Mouse (Mus musculus): Measurements from ENCODE around the gene Gm27179.
"Not testable (repeated sequence)": the region's sequence is repeated elsewhere in the genome, so short reads cannot be mapped to it uniquely, and the experiment has no call there.

Gene Gm27179

GRCm38 (mm10) chr14:69473941-69474646 is 38.3 kb downstream of the Gm27179 start:
- in situ Hi-C loops (cut with MboI, MseI): loop anchor here (5.0 kb wide), 1 partner anchor 218 kb away; no protein-coding TSS in a partner anchor

GRCm38 (mm10) chr14:69473322-69473721 is 39.0 kb downstream of the Gm27179 start:
- in situ Hi-C loops (cut with MboI, MseI): loop anchor here (5.0 kb wide), 1 partner anchor 219 kb away; no protein-coding TSS in a partner anchor

- in situ Hi-C loops (cut with MboI, MseI): loop anchor here (5.0 kb wide), 1 partner anchor 222 kb away; no protein-coding TSS in a partner anchor
Measured at GRCm38 (mm10) chr14:69470122-69470708, 42.1 kb downstream of the Gm27179 start.

- in situ Hi-C loops (cut with MboI, MseI): not testable (repeated sequence)
Measured at GRCm38 (mm10) chr14:69467612-69468366, 44.6 kb downstream of the Gm27179 start.

GRCm38 (mm10) chr14:69464465-69464864 is 47.9 kb downstream of the Gm27179 start:
- in situ Hi-C loops (cut with MboI, MseI): not testable (repeated sequence)
